Mouse (Mus musculus) c-Kit-positive CD71-positive TER-119-negative erythroid progenitor cells, embryonic 14.5 days (primary cell): ENCODE measurements around the gene 4930404N11Rik.
A peak's percentile ranks its signal among the peaks of the same experiment; 100 is the strongest.

Experiments
- DNase-seq: peaks from one replicate; pipeline ENCODE4 v3.0.0-alpha.2; 2013; ENCODE audit warnings: low read depth

4930404N11Rik gene

DNA sequence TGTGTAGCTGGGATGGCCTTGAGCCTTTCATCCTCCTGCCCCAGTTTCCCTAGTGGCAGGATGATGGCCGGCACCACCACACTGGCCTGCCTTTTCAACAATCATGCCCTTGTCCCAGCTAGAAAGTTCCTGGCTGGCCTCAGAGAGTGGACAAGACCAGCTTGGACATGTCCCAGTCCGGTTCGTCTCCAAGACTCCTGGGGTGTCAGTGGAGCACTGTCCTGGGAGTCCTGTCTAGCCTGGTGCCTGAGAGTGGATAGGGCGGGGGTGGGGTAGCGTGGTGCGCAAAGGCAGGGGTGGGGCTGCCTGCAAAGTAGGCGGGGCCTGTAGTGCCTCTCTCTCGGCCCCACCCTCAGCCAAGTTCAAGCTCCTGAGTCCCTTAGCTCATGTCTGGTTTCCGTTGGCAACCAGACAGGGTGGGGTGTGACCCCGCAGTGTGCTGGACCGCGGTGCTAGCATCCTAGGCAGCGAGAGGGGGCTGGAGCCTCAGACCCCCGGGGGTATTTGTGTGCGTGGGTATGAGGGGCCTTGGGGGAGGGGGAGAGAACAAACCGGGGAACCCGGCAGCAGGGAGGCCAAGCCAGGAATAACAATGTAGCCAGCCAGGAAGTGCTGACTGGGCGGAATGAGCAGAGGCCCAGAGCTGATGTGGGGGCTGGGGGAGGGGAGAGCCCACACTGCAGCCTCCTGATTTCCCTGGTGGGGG, 36.1 kb upstream of the 4930404N11Rik start:
- peak; percentile 69 for DNase-seq

GRCm38 (mm10) chr10:81401205-81401520, 35.5 kb upstream of the 4930404N11Rik start:
- DNase-seq: no peak

DNA sequence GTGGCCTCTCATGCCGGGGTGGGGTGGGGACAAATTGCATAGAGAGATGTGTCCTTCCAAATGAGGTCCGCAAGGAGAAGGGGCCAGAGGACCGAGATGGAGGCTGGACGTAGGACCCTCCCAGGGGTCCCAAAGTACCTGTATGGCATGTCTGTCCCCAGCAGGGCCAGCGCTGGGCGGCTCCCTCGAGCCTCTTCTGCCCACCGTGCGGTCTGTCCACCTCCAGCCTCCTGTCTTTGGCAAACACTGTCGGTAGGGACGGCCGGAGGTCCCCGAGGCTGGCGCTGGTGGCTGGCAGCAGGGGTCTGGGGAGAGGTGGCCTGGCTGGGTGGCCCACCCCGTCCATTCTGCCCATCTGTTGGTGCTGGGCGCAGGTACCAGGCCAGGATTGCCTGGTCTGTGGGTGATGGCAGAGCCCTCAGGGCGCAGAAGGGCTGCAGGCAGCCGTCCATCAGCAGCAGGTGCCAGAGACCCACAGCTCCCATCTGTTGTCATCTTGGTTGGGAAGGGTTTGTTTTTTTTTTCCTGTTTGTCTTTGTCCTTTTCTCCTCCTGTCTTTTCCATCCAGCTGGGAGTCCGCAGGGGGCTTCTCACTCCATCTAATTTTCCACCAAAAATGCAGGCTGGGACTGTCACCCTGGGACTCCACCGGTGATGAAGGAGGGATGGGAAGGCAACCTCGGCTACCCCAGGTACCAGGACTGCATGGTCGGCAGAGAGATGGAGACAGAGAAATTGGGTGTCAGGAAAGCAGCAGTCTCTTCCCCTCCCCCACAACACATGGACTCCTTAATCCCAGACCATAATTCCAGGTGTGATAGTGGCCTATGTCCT, 35.0 kb upstream of the 4930404N11Rik start:
- no peak for DNase-seq

DNA sequence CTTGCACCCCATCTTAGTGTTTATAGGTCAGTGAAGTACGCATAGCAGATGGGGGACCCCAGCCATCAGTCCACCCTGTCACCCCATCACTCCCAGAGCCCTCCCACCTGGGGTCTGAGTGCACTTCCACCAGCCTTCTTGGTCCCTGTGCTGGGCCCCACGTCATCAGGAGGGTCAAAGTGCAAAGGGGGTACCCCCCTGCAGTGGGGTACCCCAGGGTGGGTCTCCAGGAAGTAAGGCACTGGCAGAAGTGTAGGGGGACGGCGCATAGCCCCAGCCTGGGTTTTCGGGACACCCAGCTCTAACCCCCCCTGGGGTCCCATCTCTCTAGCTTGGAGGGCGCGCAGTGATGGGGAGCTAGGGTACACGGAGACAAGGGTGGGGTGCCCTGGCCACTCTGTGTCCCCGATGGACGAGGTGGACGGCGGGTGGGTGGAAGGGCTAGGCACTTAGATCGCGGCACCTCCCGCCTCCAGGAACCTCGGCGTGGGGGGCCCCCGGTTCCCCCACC, 34.2 kb upstream of the 4930404N11Rik start:
- no peak for DNase-seq

DNA sequence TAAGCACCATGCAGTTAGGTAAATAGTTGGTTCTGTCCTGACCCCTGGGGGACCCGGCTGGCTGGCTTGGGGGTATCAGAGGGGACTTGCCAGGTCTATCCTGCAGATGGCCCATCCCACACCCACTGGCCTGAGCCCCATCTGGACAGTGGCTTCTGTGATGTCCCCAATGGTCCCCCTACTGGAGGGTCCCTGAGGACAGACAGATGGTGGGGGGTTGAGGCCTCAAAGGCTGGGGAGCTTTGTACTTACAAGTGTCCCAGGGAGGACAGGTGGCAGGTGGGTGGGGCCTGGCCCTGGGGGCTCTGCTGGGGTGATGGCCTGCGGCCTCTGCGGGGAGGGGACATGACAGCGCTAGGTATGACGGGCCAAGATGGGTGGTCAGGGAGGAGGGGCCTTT, 33.7 kb upstream of the 4930404N11Rik start:
- no peak for DNase-seq

GRCm38 (mm10) chr10:81396749-81397148, 31.1 kb upstream of the 4930404N11Rik start:
- no peak for DNase-seq

DNA sequence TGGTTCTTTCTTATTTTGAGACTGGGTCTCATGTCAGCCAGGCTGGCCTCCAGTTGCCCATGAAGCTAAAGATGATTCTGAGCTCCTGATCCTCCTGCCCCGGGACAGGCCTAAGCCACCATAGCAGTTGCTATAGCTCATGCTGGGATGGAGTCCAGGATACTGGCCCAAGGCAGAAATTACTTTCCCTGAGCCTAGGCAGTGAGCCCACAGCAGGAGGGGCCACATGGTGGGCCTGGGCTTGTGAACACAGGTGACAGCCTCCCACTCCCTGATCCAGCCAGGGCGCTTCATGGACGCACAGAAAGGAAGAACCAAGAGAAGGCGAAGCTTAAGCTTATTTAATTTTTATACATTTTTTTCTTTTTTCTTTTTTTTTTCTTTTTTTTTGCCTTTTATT, 30.2 kb upstream of the 4930404N11Rik start:
- no peak for DNase-seq

GRCm38 (mm10) chr10:81395127-81395526, 29.5 kb upstream of the 4930404N11Rik start:
- no peak for DNase-seq

DNA sequence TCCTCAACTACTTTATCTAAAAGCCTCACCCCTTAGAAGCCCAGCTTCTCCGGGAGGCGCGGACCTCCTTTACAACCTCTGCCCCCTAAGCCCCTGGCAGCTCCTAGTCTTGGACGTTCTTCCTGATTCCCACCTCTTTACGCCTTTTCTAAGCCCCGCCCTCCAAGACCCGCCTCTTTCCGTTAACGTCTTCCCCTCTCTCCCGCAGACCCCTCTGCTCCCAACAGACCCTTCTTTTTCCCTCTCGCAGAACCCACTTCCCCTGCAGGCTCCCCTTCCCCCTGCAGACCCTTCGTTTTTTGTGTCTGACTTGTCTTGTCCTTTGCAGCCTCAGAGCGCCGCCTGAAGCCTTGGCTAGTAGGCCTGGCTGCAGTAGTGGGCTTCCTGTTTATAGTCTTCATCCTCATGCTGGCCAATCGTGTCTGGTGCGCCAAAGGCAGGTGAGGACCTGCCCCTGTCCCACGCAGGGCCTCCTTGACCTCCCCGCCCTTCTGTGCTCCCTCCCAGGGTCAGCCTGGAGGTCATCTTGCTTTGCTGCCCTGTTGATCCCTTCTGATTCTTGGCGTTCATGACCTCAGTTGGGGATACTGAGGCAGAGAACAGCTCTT, 27.9 kb upstream of the 4930404N11Rik start:
- no peak for DNase-seq

- no peak for DNase-seq
These were observed 27.2 kb upstream of the 4930404N11Rik start, which contains the start of gene Smim24 for GRCm38 (mm10) chr10:81392781-81393185. Smim24 (plus strand) TSS chr10:81393051.

GRCm38 (mm10) chr10:81392270-81392669, 26.7 kb upstream of the 4930404N11Rik start:
- DNase-seq: no peak

- no peak for DNase-seq
These were observed 25.0 kb upstream of the 4930404N11Rik start for GRCm38 (mm10) chr10:81390678-81390965.

GRCm38 (mm10) chr10:81389801-81390677, 24.4 kb upstream of the 4930404N11Rik start:
- no peak for DNase-seq

- DNase-seq: no peak
These were observed 23.8 kb upstream of the 4930404N11Rik start for GRCm38 (mm10) chr10:81389373-81389772.

GRCm38 (mm10) chr10:81388505-81389055, 23.0 kb upstream of the 4930404N11Rik start, which contains the start of gene Gm48552:
Gm48552 (plus strand) TSS chr10:81389005.
- DNase-seq: no peak

- no peak for DNase-seq
These were observed 22.1 kb upstream of the 4930404N11Rik start for GRCm38 (mm10) chr10:81387716-81388115.

DNA sequence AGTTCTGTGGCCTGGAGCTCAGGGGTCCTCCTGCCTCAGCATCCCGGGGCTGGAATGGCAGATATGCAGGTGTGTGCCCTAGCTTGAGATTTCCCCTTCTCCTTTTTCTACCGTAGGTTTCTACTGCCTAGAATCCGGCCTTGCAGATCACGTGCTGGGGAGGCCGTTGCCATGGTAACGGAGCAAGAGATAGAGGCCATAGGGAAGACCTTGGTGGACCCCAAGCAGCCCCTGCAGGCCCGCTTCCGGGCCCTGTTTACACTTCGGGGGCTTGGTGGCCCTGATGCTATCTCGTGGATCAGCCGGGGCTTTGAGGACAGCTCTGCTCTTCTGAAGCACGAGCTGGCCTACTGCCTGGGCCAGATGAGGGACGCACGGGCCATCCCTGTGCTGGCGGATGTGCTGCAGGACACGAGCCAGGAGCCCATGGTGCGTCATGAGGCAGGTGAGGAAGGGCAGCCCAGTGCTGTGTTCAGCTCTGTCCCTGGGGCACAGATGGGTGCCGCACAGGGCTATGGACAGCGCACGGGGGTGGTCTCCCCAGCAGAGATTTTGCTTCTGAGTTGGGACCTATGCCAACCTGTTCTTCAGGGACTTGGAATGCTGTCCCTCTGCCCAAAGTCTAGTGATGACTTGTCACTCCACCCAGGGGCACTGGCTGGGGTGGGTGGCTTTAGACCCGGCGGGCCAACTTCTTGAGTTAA, 20.1 kb upstream of the 4930404N11Rik start:
- no peak for DNase-seq

- DNase-seq: no peak
These were observed 19.0 kb upstream of the 4930404N11Rik start for GRCm38 (mm10) chr10:81384605-81384982.

DNA sequence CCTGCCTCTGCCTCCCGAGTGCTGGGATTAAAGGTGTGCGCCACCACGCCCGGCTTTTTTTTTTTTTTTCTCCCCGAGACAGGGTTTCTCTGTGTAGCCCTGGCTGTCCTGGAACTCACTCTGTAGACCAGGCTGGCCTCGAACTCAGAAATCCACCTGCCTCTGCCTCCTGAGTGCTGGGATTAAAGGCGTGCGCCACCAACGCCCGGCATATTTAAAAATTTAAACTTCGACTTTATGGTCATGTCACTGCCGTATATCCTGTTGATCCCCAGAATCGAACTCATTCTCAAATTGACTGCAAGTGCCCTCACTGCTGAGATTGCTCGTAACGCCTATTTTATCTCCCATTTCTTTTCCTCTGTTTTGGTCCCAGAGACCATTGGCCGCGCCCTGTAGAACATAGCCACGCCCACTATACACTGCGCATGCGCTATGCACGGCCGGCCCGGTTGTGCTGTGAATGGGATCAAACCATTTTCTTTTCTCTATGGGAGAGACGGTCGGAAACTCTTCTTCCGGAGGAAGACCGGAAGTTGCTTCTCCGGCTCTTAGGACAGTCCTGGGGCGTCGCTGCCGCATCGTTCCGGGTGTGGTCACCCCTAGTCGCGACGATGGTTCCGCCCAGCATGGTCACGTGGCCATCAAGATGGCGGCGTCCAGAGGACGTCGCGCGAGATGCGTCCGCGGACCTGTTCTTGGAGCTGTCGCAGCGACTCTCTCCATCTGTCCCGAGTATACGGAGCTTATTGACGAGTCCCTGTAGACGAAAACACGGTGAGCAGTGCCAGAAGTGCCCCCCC, 18.4 kb upstream of the 4930404N11Rik start, which contains the start of the genes Dohh and Gm48551:
Gene Dohh, plus strand, starts transcription at position 627 of the 803 bp plus-strand sequence.
Gene Gm48551, plus strand, starts transcription at position 665 of the 803 bp plus-strand sequence.
- DNase-seq: peak; percentile 98

DNA sequence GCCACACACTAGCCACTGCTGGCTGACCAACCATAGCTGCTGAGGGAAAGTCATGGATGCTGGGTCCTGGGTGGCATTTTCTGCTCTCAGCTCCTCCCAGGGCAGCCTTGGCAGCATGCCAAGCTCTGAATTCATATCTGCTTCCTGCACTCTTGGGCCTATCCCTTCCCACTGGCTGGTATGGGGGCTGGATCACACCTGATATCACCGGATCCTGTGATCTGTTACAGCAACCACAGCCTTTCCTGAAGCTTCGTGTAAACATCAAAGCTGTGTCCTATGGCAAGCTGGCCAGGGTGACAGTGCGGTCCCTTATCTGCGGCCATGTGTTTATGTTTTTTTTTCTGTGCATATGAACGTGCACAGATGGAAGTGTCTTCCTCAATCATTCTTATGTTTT, 16.4 kb upstream of the 4930404N11Rik start:
- peak; percentile 98 for DNase-seq
